Mouse (Mus musculus) midbrain, embryonic 14.5 days (tissue): ENCODE measurements at regions not wholly inside any gene's neighbourhood (a gene's known extent, or its start where the extent isn't known, plus 50 kb on each side); places are given as distances from the start of the nearest gene placed in this dataset.

Experiments
- ATAC-seq: fragments of 200-750 bp; cut with Nextera tagmentation; 2 replicates; pipeline ENCODE4 v1.8.0; 2017; ENCODE audit warnings: moderate number of reproducible peaks, moderate library complexity; ENCODE audit not compliant: low FRiP score, low TSS enrichment
- DNase-seq: peaks from one replicate; pipeline ENCODE4 v3.0.0-alpha.2; 2015
- H3K27ac ChIP-seq: fragments of 300-500 bp; sonication (generic); replicated peaks from 2 replicates; pipeline ENCODE4 v1.5.1; 2014; ENCODE audit warnings: mild to moderate bottlenecking, low read depth, low read length, moderate library complexity
- H3K27me3 ChIP-seq: fragments of 300-500 bp; sonication (generic); 2 replicates; pipeline ENCODE4 v1.6.1; 2014; ENCODE audit warnings: low read length, control low read depth, mixed read lengths; ENCODE audit not compliant: control insufficient read depth, insufficient read depth
- H3K36me3 ChIP-seq: fragments of 300-500 bp; sonication (generic); 2 replicates; pipeline ENCODE4 v1.6.1; 2014; ENCODE audit warnings: low read length, control low read depth; ENCODE audit not compliant: control insufficient read depth, insufficient read depth
- H3K4me1 ChIP-seq: fragments of 300-500 bp; sonication (generic); 2 replicates; pipeline ENCODE4 v1.6.1; 2014; ENCODE audit warnings: mild to moderate bottlenecking, antibody characterized with exemption, low read length, control low read depth; ENCODE audit not compliant: control insufficient read depth, insufficient read depth
- H3K4me2 ChIP-seq: fragments of 300-500 bp; sonication (generic); 2 replicates; pipeline ENCODE4 v1.6.1; 2014; ENCODE audit warnings: mild to moderate bottlenecking, low read length, moderate library complexity
- H3K4me3 ChIP-seq: fragments of 300-500 bp; sonication (generic); replicated peaks from 2 replicates; pipeline ENCODE4 v1.5.1; 2014; ENCODE audit warnings: low read depth, low read length
- H3K9ac ChIP-seq: fragments of 300-500 bp; sonication (generic); replicated peaks from 2 replicates; pipeline ENCODE4 v1.6.1; 2014; ENCODE audit warnings: mild to moderate bottlenecking, low read length, moderate library complexity
- H3K9me3 ChIP-seq: fragments of 300-500 bp; sonication (generic); 2 replicates; pipeline ENCODE4 v1.6.1; 2016; ENCODE audit warnings: low read length, control low read depth, mixed read lengths; ENCODE audit not compliant: control insufficient read depth
- WGBS: fragments of 180-500 bp; shearing (Covaris S2); extraction: QIAGEN DNeasy Blood & Tissue Kit; methylation state at CpG from one replicate; pipeline ENCODE4 v1.1.7; 2014; 5-methylcytosine and 5-hydroxymethylcytosine counted together

GRCm38 (mm10) chr1:184353832-184354449 lies 319.8 kb upstream of the 1700056E22Rik start:
- H3K9ac ChIP-seq: no peak overlapping the region
- no peaks in the 10 kb centered on the region for H3K27me3 ChIP-seq
- H3K36me3 ChIP-seq: no peaks in the 10 kb centered on the region
- no peak overlapping the region for H3K4me2 ChIP-seq
- no peak overlapping the region for H3K4me3 ChIP-seq
- ATAC-seq: no peak
- H3K4me1 ChIP-seq: no peaks in the 10 kb centered on the region
- no peak overlapping the region for H3K27ac ChIP-seq
- no peak for DNase-seq
- H3K9me3 ChIP-seq: no peaks in the 10 kb centered on the region
- WGBS: 77% methylated on average over 8 of the region's 8 CpGs

GRCm38 (mm10) chr1:184351760-184352159 lies 317.7 kb upstream of the 1700056E22Rik start:
- no peaks in the 10 kb centered on the region for H3K4me1 ChIP-seq
- no peak overlapping the region for H3K4me3 ChIP-seq
- H3K36me3 ChIP-seq: no peaks in the 10 kb centered on the region
- H3K9me3 ChIP-seq: no peaks in the 10 kb centered on the region
- no peak overlapping the region for H3K27ac ChIP-seq
- WGBS: 85% methylated on average over 5 of the region's 5 CpGs
- DNase-seq (no peak), ATAC-seq (no peak)
- no peaks in the 10 kb centered on the region for H3K27me3 ChIP-seq
- H3K4me2 ChIP-seq: no peak overlapping the region
- H3K9ac ChIP-seq: no peak overlapping the region

- H3K4me2 ChIP-seq: no peak overlapping the region
- H3K9ac ChIP-seq: no peak overlapping the region
- H3K4me3 ChIP-seq: no peak overlapping the region
- H3K4me1 ChIP-seq: no peaks in the 10 kb centered on the region
- no peak for DNase-seq
- no peaks in the 10 kb centered on the region for H3K36me3 ChIP-seq
- ATAC-seq: no peak
- H3K9me3 ChIP-seq: no peaks in the 10 kb centered on the region
- H3K27ac ChIP-seq: no peak overlapping the region
- no peaks in the 10 kb centered on the region for H3K27me3 ChIP-seq
- WGBS: 67% methylated on average over 2 of the region's 2 CpGs
Observed at GRCm38 (mm10) chr1:184344829-184345228, 310.7 kb upstream of the 1700056E22Rik start.

GRCm38 (mm10) chr1:184335952-184336351 lies 301.9 kb upstream of the 1700056E22Rik start:
- Histone ChIP-seq H3K4me3 (no peak overlapping the region), H3K36me3 (no peaks in the 10 kb centered on the region), H3K27me3 (no peaks in the 10 kb centered on the region), H3K27ac (no peak overlapping the region), H3K4me2 (no peak overlapping the region), H3K9me3 (no peaks in the 10 kb centered on the region), H3K9ac (no peak overlapping the region), H3K4me1 (no peaks in the 10 kb centered on the region)
- 85% methylated on average over 3 of the region's 3 CpGs for WGBS
- ATAC-seq (no peak), DNase-seq (no peak)

- DNase-seq (peak; percentile 32), ATAC-seq (no peak)
- Histone ChIP-seq H3K9ac (no peak overlapping the region), H3K4me1 (no peaks in the 10 kb centered on the region), H3K27ac (no peak overlapping the region), H3K4me2 (no peak overlapping the region), H3K4me3 (no peak overlapping the region), H3K36me3 (no peaks in the 10 kb centered on the region), H3K27me3 (no peaks in the 10 kb centered on the region), H3K9me3 (no peaks in the 10 kb centered on the region)
- WGBS: 61% methylated on average over 6 of the region's 6 CpGs
Observed at GRCm38 (mm10) chr1:184335281-184335680, 301.2 kb upstream of the 1700056E22Rik start.

- Histone ChIP-seq H3K9ac (no peak overlapping the region), H3K4me3 (no peak overlapping the region), H3K27me3 (no peaks in the 10 kb centered on the region), H3K4me2 (no peak overlapping the region), H3K27ac (no peak overlapping the region), H3K9me3 (no peaks in the 10 kb centered on the region), H3K36me3 (no peaks in the 10 kb centered on the region), H3K4me1 (no peaks in the 10 kb centered on the region)
- ATAC-seq: no peak
- WGBS: 83% methylated on average over 5 of the region's 5 CpGs
- DNase-seq: no peak
Observed at GRCm38 (mm10) chr1:184334818-184335217, 300.7 kb upstream of the 1700056E22Rik start.

GRCm38 (mm10) chr1:184333086-184333485 lies 299.0 kb upstream of the 1700056E22Rik start:
- no peak for ATAC-seq
- Histone ChIP-seq H3K36me3 (no peaks in the 10 kb centered on the region), H3K4me2 (no peak overlapping the region), H3K27me3 (no peaks in the 10 kb centered on the region), H3K4me1 (no peaks in the 10 kb centered on the region), H3K4me3 (no peak overlapping the region), H3K9me3 (no peaks in the 10 kb centered on the region), H3K9ac (no peak overlapping the region), H3K27ac (no peak overlapping the region)
- no peak for DNase-seq
- WGBS: 43% methylated on average over 5 of the region's 5 CpGs

- Histone ChIP-seq H3K27me3 (no peaks in the 10 kb centered on the region), H3K9me3 (no peaks in the 10 kb centered on the region), H3K9ac (no peak overlapping the region), H3K27ac (no peak overlapping the region), H3K4me1 (no peaks in the 10 kb centered on the region), H3K4me2 (no peak overlapping the region), H3K4me3 (no peak overlapping the region), H3K36me3 (no peaks in the 10 kb centered on the region)
- DNase-seq (no peak), ATAC-seq (no peak)
- WGBS: 87% methylated on average over 11 of the region's 11 CpGs
Observed at GRCm38 (mm10) chr1:184330516-184331350, 296.6 kb upstream of the 1700056E22Rik start.

GRCm38 (mm10) chr1:184326191-184326590 lies 292.1 kb upstream of the 1700056E22Rik start:
- H3K9me3 ChIP-seq: no peaks in the 10 kb centered on the region
- H3K36me3 ChIP-seq: no peaks in the 10 kb centered on the region
- DNase-seq (no peak), ATAC-seq (no peak)
- no peaks in the 10 kb centered on the region for H3K27me3 ChIP-seq
- WGBS: 93% methylated on average over 3 of the region's 3 CpGs
- H3K4me2 ChIP-seq: no peak overlapping the region
- H3K27ac ChIP-seq: no peak overlapping the region
- H3K4me3 ChIP-seq: no peak overlapping the region
- no peak overlapping the region for H3K9ac ChIP-seq
- H3K4me1 ChIP-seq: no peaks in the 10 kb centered on the region
